Mouse (Mus musculus): ENCODE results near the gene Defb22. TPM values are rescaled to one million over a fixed set of nuclear protein-coding genes. Genes with fewer than 3 reads are reported as not detected.

The Defb22 gene
- total RNA-seq (2023) = not detected

DNA sequence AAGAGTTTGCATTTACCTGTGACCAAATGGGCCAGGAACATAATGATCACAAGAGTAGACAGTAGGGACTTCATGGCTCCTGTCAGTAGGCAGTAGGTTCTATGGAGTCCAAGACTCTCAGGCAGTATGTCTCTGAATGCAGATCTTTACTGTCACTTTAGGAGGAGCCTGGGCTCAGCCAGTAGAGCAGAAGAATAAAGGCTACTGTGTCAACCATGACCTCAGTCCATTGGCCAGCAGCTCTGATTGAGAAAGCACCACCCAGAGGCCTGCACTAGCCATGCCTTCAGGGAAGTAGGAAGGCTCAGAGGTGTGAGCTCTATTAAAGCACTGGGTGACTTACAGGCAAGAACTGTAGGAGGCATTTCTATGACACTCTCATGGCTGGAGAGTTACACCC is at the start of gene Defb22:
Defb22 (minus strand) TSS at position 101 of the 400 bp plus-strand sequence.

DNA sequence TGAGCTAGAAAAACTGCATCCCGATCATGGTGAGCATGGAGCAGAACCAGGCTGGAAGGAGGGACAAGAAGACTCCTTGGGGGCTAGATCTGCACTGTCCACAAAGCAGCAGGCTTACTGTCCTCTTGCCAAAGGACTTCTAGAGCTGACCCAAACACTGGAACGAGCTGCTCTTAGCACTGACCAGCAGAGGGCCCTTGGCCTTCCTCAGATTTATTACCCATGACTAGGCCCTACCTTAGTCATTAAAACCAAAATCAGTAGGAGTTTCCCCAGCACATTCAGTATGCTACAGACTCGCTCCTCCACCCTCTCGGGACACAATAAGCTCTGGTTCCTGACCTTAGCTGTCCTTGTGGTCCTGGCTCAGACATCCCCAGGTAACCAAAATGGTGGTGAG is 28.0 kb upstream of the Defb22 start, which contains the start of gene Defb28:
Defb28 (plus strand) TSS at position 275 of the 400 bp plus-strand sequence.

DNA sequence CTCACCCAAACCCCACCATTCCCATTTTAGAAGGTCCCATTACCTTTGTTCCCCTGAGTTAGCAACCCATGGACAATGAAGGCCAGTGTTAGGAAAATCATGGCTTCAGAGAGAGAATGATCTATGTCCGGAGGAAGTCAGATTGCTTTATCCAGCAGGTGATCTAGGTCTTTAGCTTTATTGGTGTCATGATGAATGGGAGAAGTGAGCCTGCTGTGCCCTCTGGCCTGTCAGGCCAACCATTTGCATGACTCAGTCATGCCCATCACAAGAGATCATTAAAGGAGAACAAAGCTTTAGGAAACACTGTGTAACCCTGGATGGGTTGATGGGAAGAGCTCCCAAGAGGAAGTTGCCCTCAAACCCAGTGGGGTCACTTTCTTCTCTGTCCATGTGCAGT is 21.7 kb upstream of the Defb22 start, which contains the start of gene Defb26:
Defb26 (minus strand) TSS at position 101 of the 400 bp plus-strand sequence.

DNA sequence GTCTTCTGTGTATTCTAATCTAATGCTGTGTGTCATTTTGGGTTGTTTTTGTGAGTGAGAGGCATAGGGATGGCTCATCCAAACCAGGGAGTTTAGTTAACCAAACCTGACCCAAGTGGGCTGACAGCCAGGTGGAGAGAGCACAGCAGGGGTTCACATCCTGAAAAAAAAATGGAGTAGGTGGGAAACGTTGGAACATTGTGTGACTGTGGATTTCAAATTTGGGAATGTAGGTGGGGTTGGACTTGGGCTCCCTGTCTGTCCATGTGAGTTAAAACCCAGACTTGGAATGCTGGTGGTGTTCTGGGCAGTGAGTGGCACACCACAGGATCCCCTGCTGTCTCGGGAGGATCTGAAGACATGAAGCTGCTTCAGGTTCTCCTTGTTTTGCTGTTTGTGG is 13.2 kb downstream of the Defb22 start, which contains the start of gene Defb20:
Defb20 (plus strand) TSS at position 301 of the 400 bp plus-strand sequence.

DNA sequence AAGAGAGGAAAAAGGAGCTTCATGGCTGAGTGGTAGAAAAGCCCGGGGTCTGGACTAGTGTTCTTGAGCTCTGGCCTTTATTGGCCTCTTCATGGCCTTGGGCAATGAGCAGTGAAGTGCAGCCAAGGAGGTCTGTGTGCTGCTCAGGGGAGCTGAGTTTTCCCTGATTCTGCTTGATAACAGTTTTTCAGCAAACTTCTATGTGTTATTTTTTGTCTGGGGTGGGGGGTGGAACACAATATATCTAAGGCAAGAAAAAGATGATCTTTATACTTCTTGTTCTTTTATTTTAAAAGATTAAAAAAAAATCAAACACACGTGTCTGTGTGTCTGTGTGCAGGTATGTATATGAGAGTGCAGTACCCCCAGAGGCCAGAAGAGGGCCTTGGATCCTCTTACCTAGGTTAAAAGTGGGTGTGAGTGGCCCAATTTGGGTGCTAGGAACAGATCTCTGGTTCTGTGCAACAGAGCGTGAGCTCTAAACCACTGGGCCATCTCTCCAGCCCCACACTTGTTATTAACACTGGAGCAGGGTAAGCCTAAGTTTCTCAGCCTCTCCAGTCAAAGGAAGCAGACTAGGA is 25.3 kb downstream of the Defb22 start, which contains the start of gene Defb23:
Defb23 (minus strand) TSS at position 51 of the 581 bp plus-strand sequence.

Other genes with a start within 250 kb of the Defb22 start
- 10 to 100 TPM; 77.3 to 78.6 TPM for gene Tbc1d20, start 196.3 kb downstream of the Defb22 start, total RNA-seq (2023)
- gene Rbck1, start 157.5 kb downstream of the Defb22 start, total RNA-seq (2023) = 10 to 100 TPM; 77.5 to 83.0 TPM
- 1 to 10 TPM; 2.9 to 4.0 TPM for gene Trib3, start 146.1 kb downstream of the Defb22 start, total RNA-seq (2023)
- not detected for gene Nrsn2, start 113.5 kb downstream of the Defb22 start, total RNA-seq (2023)
- 1 to 10 TPM in 1 of 2 experiments, under 1 TPM in 1; 0.77 to 1.5 TPM for gene Sox12, start 92.1 kb downstream of the Defb22 start, total RNA-seq (2023)
- gene Zcchc3, start 75.1 kb downstream of the Defb22 start, total RNA-seq (2023) = 1 to 10 TPM; 1.9 TPM
- gene 6820408C15Rik, start 74.6 kb downstream of the Defb22 start, total RNA-seq (2023) = under 1 TPM in 1 of 2 experiments, not detected in 1; 0.31 TPM
- gene Defb23, start 25.5 kb downstream of the Defb22 start, total RNA-seq (2023) = not detected
- gene Defb20, start 13.1 kb downstream of the Defb22 start, total RNA-seq (2023) = not detected
- gene Defb26, start 21.6 kb upstream of the Defb22 start, total RNA-seq (2023) = not detected
- not detected for gene Defb28, start 28.1 kb upstream of the Defb22 start, total RNA-seq (2023)
- gene Defb29, start 50.0 kb upstream of the Defb22 start, total RNA-seq (2023) = not detected
- gene Gm17416, start 79.2 kb upstream of the Defb22 start, total RNA-seq (2023) = not detected
- gene Defb21, start 82.6 kb upstream of the Defb22 start, total RNA-seq (2023) = not detected
- not detected for gene Defb19, start 90.2 kb upstream of the Defb22 start, total RNA-seq (2023)
- not detected for gene Defb45, start 109.3 kb upstream of the Defb22 start, total RNA-seq (2023)
- not detected for gene Defb36, start 114.2 kb upstream of the Defb22 start, total RNA-seq (2023)
- gene Defb25, start 132.9 kb upstream of the Defb22 start, total RNA-seq (2023) = 1 to 10 TPM in 1 of 2 experiments, not detected in 1; 1.7 TPM
- 10 to 100 TPM; 10.2 to 11.2 TPM for gene Rem1, start 136.8 kb upstream of the Defb22 start, total RNA-seq (2023)
- 100 to 1,000 TPM; 132 to 147 TPM for gene H13, start 179.3 kb upstream of the Defb22 start, total RNA-seq (2023)
- gene Mcts2, start 196.9 kb upstream of the Defb22 start, total RNA-seq (2023) = 10 to 100 TPM; 13.8 to 15.9 TPM
- 10 to 100 TPM; 48.3 to 57.3 TPM for gene Id1, start 246.1 kb upstream of the Defb22 start, total RNA-seq (2023)

Data from neutrophil, adult 59 days (primary cell).